Mouse (Mus musculus) adrenal gland, adult (tissue): ENCODE measurements around the gene Emc6.

Experiments
- DNase-seq, 2 experiments: peaks; one replicate each; pipeline ENCODE4 v3.0.0; 2022 to 2023; ENCODE audit warnings: low spot score in 1 of 2; ENCODE audit not compliant: inconsistent age in 2 of 2

Gene Emc6

DNA sequence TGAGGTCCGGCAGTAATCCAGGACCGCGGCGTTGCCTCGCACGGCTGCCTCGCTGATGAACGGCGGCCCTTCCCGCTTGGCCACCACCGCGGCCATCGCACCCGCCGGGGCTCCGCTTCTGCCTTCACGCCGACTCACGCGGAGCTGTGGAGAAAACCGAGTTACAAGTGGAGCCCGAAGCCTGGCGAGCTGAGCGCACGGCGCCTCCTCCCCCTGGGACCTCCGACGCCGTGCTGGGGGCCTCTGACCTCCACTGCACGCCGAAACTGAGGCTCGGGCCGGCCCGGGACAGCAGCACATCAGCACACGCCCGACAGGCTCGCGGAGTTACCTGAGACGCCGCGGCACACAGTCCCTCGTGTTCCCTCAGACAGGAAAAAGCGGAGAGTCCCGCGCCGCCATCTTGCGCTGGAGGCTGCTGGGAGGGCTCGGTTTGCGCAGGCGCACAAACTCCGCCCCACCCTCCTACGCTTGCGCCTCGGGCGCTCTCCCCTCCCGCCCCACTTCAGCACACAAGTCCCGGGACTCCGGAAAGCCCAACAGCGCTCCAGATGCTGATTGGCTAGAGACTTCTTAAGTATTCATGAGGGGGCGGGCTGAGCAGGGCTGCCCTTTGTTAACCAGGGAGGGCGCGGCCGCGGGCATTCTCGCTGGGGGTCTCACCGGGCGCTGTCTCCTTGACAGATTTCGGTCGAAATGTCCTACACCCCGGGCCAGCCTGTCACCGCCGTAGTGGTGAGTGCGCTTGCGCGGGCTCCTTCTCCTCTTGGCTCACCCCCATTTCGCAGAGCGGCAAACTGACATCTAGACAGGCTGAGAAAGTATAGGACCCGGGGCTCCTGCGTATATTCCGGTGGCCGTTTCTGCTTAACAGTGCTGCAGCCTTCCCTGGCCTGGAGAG, at the start of gene Emc6, which contains the start of gene Tax1bp3:
Gene Emc6, minus strand, starts transcription at position 430 of the 901 bp plus-strand sequence.
Gene Tax1bp3, plus strand, starts transcription at position 476 of the 901 bp plus-strand sequence.
- DNase-seq = peak; percentile 98

- no peak for DNase-seq
Measured at GRCm38 (mm10) chr11:73225856-73226255, 49.0 kb upstream of the Emc6 start.

- peak; percentile 39 to 70 for DNase-seq
Measured at GRCm38 (mm10) chr11:73223966-73224365, 47.1 kb upstream of the Emc6 start.

- DNase-seq = no peak
Measured at GRCm38 (mm10) chr11:73222846-73223245, 46.0 kb upstream of the Emc6 start.

- no peak for DNase-seq
Measured at GRCm38 (mm10) chr11:73220651-73221050, 43.8 kb upstream of the Emc6 start.

DNA sequence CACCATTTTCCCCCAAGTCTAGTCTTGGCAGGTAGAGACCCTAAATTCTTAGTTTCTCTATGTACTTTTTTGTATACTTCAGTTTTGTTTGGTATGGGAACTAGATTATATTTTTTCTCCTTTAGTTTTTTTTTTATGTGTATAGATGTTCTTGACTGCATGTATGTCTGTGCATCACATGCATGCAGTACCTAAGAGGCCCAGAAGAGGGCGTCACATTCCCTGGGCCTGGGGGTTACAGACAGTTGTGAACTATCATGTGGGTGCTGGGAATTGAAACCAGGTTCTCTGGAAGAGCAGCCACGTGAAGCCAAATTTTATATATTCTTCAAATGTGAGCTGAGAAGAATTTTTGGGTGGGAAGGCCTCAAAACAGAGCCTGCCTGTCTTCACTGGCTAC, 42.8 kb upstream of the Emc6 start:
- DNase-seq = no peak

DNA sequence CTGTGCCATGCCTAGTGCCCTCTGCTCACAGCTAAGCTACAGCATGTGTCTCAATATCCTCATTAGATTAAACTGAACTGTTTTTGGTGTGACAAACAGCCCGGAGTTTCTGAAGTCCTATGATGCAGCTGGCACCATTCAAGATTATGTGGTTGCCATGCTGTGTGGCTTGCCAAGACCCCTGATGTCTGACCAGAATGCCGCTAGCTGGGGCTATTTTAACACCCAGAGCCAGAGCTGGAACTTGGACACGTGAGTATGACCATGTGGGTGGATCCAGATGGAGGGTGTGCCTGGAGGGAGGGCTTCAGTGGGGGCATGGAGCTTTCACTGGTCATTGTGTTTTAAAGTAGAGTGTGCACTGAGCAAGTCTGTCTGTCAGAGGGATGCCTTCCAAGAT, 37.1 kb upstream of the Emc6 start:
- no peak for DNase-seq

GRCm38 (mm10) chr11:73207621-73208020, 30.8 kb upstream of the Emc6 start:
- DNase-seq = no peak

GRCm38 (mm10) chr11:73205194-73205593, 28.4 kb upstream of the Emc6 start:
- no peak for DNase-seq

- no peak for DNase-seq
Measured at GRCm38 (mm10) chr11:73203895-73204294, 27.1 kb upstream of the Emc6 start.

DNA sequence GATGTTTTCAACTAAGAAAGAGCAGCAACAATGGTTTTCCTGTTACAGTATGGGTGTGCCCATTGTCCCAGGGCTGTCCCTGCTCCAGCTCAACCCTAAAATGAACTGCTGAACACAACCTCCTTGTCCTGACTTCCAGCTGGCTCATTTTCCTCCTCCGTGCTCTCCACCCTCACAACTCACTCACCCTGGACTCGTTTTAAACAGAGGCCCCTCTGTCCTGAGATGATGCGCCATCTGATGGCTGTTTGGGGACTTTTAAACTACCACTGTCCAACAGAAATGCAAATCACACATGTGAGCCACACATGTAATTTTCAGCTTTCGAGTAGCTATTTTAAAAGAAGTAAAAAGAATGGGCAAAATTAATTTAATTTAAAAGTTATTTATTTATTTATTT, 24.8 kb upstream of the Emc6 start:
- DNase-seq = no peak

- DNase-seq = peak; percentile 34 to 84
Measured at GRCm38 (mm10) chr11:73201021-73201420, 24.2 kb upstream of the Emc6 start.

- DNase-seq = peak in 1 of 2 experiments; percentile 73
Measured at GRCm38 (mm10) chr11:73199879-73200278, 23.0 kb upstream of the Emc6 start.

- peak; percentile 95 to 99 for DNase-seq
Measured at GRCm38 (mm10) chr11:73199230-73199712, 22.4 kb upstream of the Emc6 start, which contains the start of gene Shpk. Shpk (plus strand) TSS chr11:73199460.

- DNase-seq = peak in 1 of 2 experiments; percentile 90
Measured at GRCm38 (mm10) chr11:73198603-73199229, 21.9 kb upstream of the Emc6 start, which contains the start of gene Ctns. Ctns (minus strand) TSS chr11:73199042.

DNA sequence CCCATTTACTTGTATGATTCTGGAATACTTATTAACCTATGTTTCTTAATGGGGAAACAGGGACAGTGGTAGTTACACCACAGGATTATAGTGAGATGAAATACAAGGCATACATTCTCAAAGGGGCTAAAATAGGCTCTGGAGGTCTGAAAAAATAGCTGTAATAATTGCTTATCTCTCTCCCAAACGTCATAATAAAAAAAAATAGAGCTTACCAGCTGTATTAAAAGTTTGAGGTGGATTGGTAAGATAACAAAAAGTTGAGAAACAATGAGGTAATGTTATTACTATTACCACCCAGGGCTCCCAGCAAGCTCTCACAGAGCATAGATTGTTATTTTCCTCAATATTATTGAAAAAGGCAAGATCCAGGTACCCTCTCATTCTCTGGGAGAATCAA, 21.4 kb upstream of the Emc6 start:
- no peak for DNase-seq

DNA sequence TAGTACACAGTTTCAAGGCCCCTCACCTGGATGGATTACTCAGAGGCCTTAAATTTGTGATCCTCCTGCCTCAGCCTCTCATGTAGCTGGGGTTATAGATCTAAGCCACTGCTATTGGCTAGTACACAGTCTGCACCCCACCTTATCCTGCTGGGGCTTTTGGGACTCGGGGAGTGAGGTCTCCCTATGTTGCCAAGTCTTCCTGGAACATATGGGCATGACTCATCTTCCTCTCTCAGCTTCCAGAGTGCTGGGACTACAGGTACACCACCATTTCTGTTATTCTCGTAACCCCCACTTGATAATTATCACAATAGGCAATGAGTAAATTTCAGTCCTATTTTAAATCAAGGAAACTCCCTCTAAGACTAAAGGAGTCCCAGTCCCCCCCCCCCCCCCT, 17.6 kb upstream of the Emc6 start:
- no peak for DNase-seq

DNA sequence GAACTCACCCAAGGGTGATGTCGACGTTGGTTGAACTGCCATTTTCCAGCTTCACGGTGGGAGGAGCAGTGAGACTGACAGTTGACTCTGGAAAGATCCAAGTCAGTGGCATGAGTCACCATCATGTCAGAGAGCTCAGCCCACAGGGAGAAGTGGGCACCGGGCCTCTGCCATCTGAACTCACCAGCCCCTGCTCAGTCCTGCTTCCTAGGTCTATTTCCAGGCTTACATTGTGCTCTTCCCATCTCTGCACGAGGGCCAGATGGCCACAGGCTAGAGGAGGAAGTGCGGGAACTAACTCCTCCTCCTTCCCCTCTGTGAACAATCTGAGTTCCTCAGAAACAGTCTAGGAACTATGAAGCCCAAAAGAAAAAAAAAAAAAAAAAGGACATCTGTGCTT, 16.2 kb upstream of the Emc6 start:
- DNase-seq = peak; percentile 45 to 65

DNA sequence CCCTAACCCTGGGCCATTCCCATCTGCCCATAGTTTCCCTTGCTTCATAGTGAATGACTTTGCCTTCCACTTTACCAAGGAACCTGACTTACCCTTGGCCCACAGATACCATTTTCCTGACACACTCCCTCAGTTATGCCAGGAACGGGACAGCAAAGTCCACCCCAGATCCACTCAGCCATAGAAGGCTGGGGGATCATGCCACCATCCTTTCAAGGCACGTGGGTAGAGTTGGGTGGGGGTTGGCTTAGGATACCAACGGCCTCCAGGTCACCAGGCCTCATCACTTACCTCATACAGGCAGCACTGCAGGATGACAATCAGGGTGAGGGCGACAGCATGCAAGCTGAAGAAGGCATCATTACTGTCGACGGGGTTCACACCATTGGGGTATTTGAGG, 10.4 kb upstream of the Emc6 start:
- no peak for DNase-seq

GRCm38 (mm10) chr11:73185872-73186615, 9.2 kb upstream of the Emc6 start:
- no peak for DNase-seq

DNA sequence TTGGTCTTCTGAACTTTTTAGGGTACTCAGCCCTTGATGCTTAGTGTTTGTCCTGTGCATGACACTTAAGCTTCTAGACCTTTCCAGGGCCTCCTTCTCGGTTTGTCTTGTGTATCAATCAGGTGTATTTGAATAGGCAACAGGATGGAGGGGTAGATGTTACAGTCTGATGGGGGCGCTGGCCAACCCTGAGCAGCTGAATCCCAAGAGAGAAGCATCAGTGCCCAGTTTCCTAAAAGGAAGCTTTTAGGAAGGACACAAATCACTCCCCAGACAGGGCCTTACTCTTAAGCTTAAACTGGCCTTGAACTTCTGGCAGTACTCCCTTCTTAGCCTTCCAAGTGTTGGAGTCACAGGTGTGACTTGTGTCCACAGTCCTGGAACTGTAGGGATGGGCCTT, 1.1 kb upstream of the Emc6 start:
- DNase-seq = no peak
